Mouse (Mus musculus) thymus, adult 2 months (tissue): ENCODE measurements around the gene E030018B13Rik.

Source experiments
- CTCF ChIP-seq: fragments of 200-500 bp; IDR thresholded peaks from 2 replicates; pipeline ENCODE4 v1.5.1; 2012; ENCODE audit warnings: mild to moderate bottlenecking, control low read depth, low read length, moderate library complexity, borderline replicate concordance; ENCODE audit not compliant: control insufficient read depth, poor library complexity, insufficient read depth; ENCODE audit errors: extremely low read depth
- POLR2A ChIP-seq: fragments of 200-500 bp; IDR thresholded peaks from 2 replicates; pipeline ENCODE4 v1.6.1; 2012; ENCODE audit warnings: mild to moderate bottlenecking, low read length, control low read depth, moderate library complexity; ENCODE audit not compliant: control insufficient read depth, poor library complexity, insufficient read depth; ENCODE audit errors: extremely low read depth

GRCm38 (mm10) chr7:63879583-63879982, 37.1 kb upstream of the E030018B13Rik start:
- TF ChIP-seq POLR2A (no peak), CTCF (no peak)
